Mouse (Mus musculus) forebrain, embryonic 14.5 days (tissue): Measurements from ENCODE around the gene Mypop. TPM values are rescaled to one million over a fixed set of nuclear protein-coding genes. Genes with fewer than 3 reads are reported as not detected.

Experiments
- ATAC-seq: fragments of 200-750 bp; cut with Nextera tagmentation; 2 replicates; pipeline ENCODE4 v1.8.0; 2017; ENCODE audit warnings: mild to moderate bottlenecking, moderate library complexity
- DNase-seq: peaks from one replicate; pipeline ENCODE4 v3.0.0-alpha.2; 2015; ENCODE audit warnings: low spot score
- H3K27ac ChIP-seq: fragments of 300-500 bp; sonication (generic); 2 replicates; pipeline ENCODE4 v1.5.1; 2014; ENCODE audit warnings: low read depth, mild to moderate bottlenecking, control low read depth, low read length, moderate library complexity
- H3K27me3 ChIP-seq: fragments of 300-500 bp; sonication (generic); replicated peaks from 2 replicates; pipeline ENCODE4 v1.6.1; 2014; ENCODE audit warnings: low read length, control low read depth, mixed read lengths; ENCODE audit not compliant: control insufficient read depth, insufficient read depth
- H3K36me3 ChIP-seq: fragments of 300-500 bp; sonication (generic); 2 replicates; pipeline ENCODE4 v1.6.1; 2014; ENCODE audit warnings: low read length, control low read depth; ENCODE audit not compliant: control insufficient read depth, insufficient read depth
- H3K4me1 ChIP-seq: fragments of 300-500 bp; sonication (generic); 2 replicates; pipeline ENCODE4 v1.6.1; 2014; ENCODE audit warnings: antibody characterized with exemption, low read length, control low read depth; ENCODE audit not compliant: control insufficient read depth, insufficient read depth
- H3K4me2 ChIP-seq: fragments of 300-500 bp; sonication (generic); 2 replicates; pipeline ENCODE4 v1.6.1; 2014; ENCODE audit warnings: mild to moderate bottlenecking, control low read depth, low read length
- H3K4me3 ChIP-seq: fragments of 300-500 bp; sonication (generic); 2 replicates; pipeline ENCODE4 v1.5.1; 2014; ENCODE audit warnings: low read depth, low read length, control low read depth
- H3K9ac ChIP-seq: fragments of 300-500 bp; sonication (generic); 2 replicates; pipeline ENCODE4 v1.6.1; 2014; ENCODE audit warnings: mild to moderate bottlenecking, low read length, control low read depth, moderate library complexity
- H3K9me3 ChIP-seq: fragments of 300-500 bp; sonication (generic); replicated peaks from 2 replicates; pipeline ENCODE4 v1.6.1; 2016; ENCODE audit warnings: low read length, control low read depth, mixed read lengths; ENCODE audit not compliant: control insufficient read depth
- WGBS: fragments of 180-500 bp; shearing (Covaris S2); extraction: QIAGEN DNeasy Blood & Tissue Kit; methylation state at CpG from one replicate; pipeline ENCODE4 v1.1.7; 2014; 5-methylcytosine and 5-hydroxymethylcytosine counted together
- polyA plus RNA-seq: library from polyadenylated mRNA; unstranded; fragments of >200 nt; fragmentation: Nextera tagmentation; extraction: Ambion mirVana; gene quantifications from 2 replicates; pipeline ENCODE4 v1.2.1, GENCODE M21; 2014

Mypop gene
- polyA plus RNA-seq, 1 experiment from 2014 or later: 3.6 TPM

- WGBS: 69% methylated on average over 10 of the region's 10 CpGs
- peak overlapping the region; percentile 5; the same call in 1 of the 2 replicates for H3K4me3 ChIP-seq
- peaks cover 7% of the 10 kb centered on the region for H3K36me3 ChIP-seq
- ATAC-seq: no peak
- peak overlapping the region; percentile 43; the same call in 1 of the 2 replicates for H3K9ac ChIP-seq
- peak overlapping the region; percentile 21; the same call in 1 of the 2 replicates for H3K4me2 ChIP-seq
- no peaks in the 10 kb centered on the region for H3K27me3 ChIP-seq
- peaks cover 9% of the 10 kb centered on the region for H3K4me1 ChIP-seq
- no peaks in the 10 kb centered on the region for H3K9me3 ChIP-seq
- no peak overlapping the region for H3K27ac ChIP-seq
- no peak for DNase-seq
Measured at GRCm38 (mm10) chr7:19000421-19000820, 9.4 kb downstream of the Mypop start.

- Histone ChIP-seq H3K27ac (no peak overlapping the region), H3K9me3 (no peaks in the 10 kb centered on the region), H3K9ac (peak overlapping the region; percentile 43; the same call in 1 of the 2 replicates), H3K27me3 (no peaks in the 10 kb centered on the region), H3K36me3 (peaks cover 15% of the 10 kb centered on the region), H3K4me3 (peak overlapping the region; percentile 5; the same call in 1 of the 2 replicates), H3K4me1 (peaks cover 11% of the 10 kb centered on the region), H3K4me2 (peak overlapping the region; percentile 21; the same call in 1 of the 2 replicates)
- ATAC-seq (no peak), DNase-seq (no peak)
- WGBS: 44% methylated on average over 18 of the region's 18 CpGs
Measured at GRCm38 (mm10) chr7:19001066-19001806, 10.2 kb downstream of the Mypop start.

GRCm38 (mm10) chr7:19001807-19002085 lies 10.7 kb downstream of the Mypop start:
- H3K4me3 ChIP-seq: no peak overlapping the region
- peaks cover 17% of the 10 kb centered on the region for H3K36me3 ChIP-seq
- DNase-seq (no peak), ATAC-seq (no peak)
- no peak overlapping the region for H3K4me2 ChIP-seq
- H3K9ac ChIP-seq: 0 out of 2 replicates have a peak overlapping the region, but pooled peaks have one; percentile 77
- H3K4me1 ChIP-seq: peaks cover 12% of the 10 kb centered on the region
- H3K9me3 ChIP-seq: no peaks in the 10 kb centered on the region
- WGBS: 83% methylated on average over 3 of the region's 3 CpGs
- no peaks in the 10 kb centered on the region for H3K27me3 ChIP-seq
- no peak overlapping the region for H3K27ac ChIP-seq

GRCm38 (mm10) chr7:19002115-19002514 lies 11.1 kb downstream of the Mypop start:
- Histone ChIP-seq H3K27ac (peak overlapping the region; percentile 54; the same call in 1 of the 2 replicates), H3K36me3 (peaks cover 21% of the 10 kb centered on the region), H3K4me3 (peak overlapping the region; percentile 37), H3K27me3 (no peaks in the 10 kb centered on the region), H3K9me3 (no peaks in the 10 kb centered on the region), H3K9ac (peak overlapping the region; percentile 77), H3K4me2 (peak overlapping the region; percentile 69), H3K4me1 (peaks cover 14% of the 10 kb centered on the region)
- ATAC-seq: no peak
- no peak for DNase-seq
- 48% methylated on average over 4 of the region's 4 CpGs for WGBS

- Histone ChIP-seq H3K36me3 (peaks cover 28% of the 10 kb centered on the region), H3K27ac (peak overlapping the region; percentile 54), H3K27me3 (no peaks in the 10 kb centered on the region), H3K9ac (peak overlapping the region; percentile 77), H3K4me1 (peaks cover 14% of the 10 kb centered on the region), H3K4me3 (peak overlapping the region; percentile 37), H3K9me3 (no peaks in the 10 kb centered on the region), H3K4me2 (peak overlapping the region; percentile 69)
- 3% methylated on average over 16 of the region's 17 CpGs for WGBS
- DNase-seq (peak; percentile 97), ATAC-seq (peak; percentile 71)
Measured at GRCm38 (mm10) chr7:19002848-19003498, 11.9 kb downstream of the Mypop start.

- WGBS: under 1% methylated on average over 83 of the region's 90 CpGs
Measured at GRCm38 (mm10) chr7:19003902-19004630, 13.0 kb downstream of the Mypop start, which contains the start of gene Irf2bp1. Gene Irf2bp1 (plus strand): TSS chr7:19004044.

GRCm38 (mm10) chr7:19004631-19005079 lies 13.6 kb downstream of the Mypop start:
- H3K36me3 ChIP-seq: peaks cover 30% of the 10 kb centered on the region
- DNase-seq: no peak

More at GRCm38 (mm10) chr7:19003902-19004630, 13.0 kb downstream of the Mypop start, which contains the start of gene Irf2bp1:
- H3K27me3 ChIP-seq: no peaks in the 10 kb centered on the region
- peak within 1 kb of the TSS; percentile 93 for H3K9ac ChIP-seq
- ATAC-seq (peak; percentile 80), DNase-seq (peak; percentile 98)
- H3K4me2 ChIP-seq: peak within 1 kb of the TSS; percentile 99
- H3K9me3 ChIP-seq: no peaks in the 10 kb centered on the region
- peak within 1 kb of the TSS; percentile 90 for H3K27ac ChIP-seq
- H3K36me3 ChIP-seq: peaks cover 30% of the 10 kb centered on the region
- H3K4me1 ChIP-seq: peaks cover 14% of the 10 kb centered on the region
- peak within 1 kb of the TSS; percentile 92 for H3K4me3 ChIP-seq

GRCm38 (mm10) chr7:19005417-19006121 lies 14.5 kb downstream of the Mypop start:
- 77% methylated on average over 34 of the region's 34 CpGs for WGBS
- DNase-seq (no peak), ATAC-seq (no peak)
- peak overlapping the region; percentile 93; the same call in 1 of the 2 replicates for H3K9ac ChIP-seq
- peaks cover 30% of the 10 kb centered on the region for H3K36me3 ChIP-seq
- no peak overlapping the region for H3K27ac ChIP-seq
- no peaks in the 10 kb centered on the region for H3K9me3 ChIP-seq
- H3K4me2 ChIP-seq: peak overlapping the region; percentile 99
- H3K4me3 ChIP-seq: peak overlapping the region; percentile 92
- no peaks in the 10 kb centered on the region for H3K27me3 ChIP-seq
- H3K4me1 ChIP-seq: peaks cover 14% of the 10 kb centered on the region

More at GRCm38 (mm10) chr7:19004631-19005079, 13.6 kb downstream of the Mypop start:
- no peaks in the 10 kb centered on the region for H3K27me3 ChIP-seq
- peak overlapping the region; percentile 99 for H3K4me2 ChIP-seq
- ATAC-seq: peak; percentile 1; the same call in 1 of the 2 replicates
- peak overlapping the region; percentile 90; the same call in 1 of the 2 replicates for H3K27ac ChIP-seq
- H3K9ac ChIP-seq: peak overlapping the region; percentile 93
- no peaks in the 10 kb centered on the region for H3K9me3 ChIP-seq
- H3K4me1 ChIP-seq: peaks cover 14% of the 10 kb centered on the region
- WGBS: 5% methylated on average over 34 of the region's 34 CpGs
- H3K4me3 ChIP-seq: peak overlapping the region; percentile 92
